12 mouse cellular contexts compared by ENCODE assay signal in the genomic region with DNA sequence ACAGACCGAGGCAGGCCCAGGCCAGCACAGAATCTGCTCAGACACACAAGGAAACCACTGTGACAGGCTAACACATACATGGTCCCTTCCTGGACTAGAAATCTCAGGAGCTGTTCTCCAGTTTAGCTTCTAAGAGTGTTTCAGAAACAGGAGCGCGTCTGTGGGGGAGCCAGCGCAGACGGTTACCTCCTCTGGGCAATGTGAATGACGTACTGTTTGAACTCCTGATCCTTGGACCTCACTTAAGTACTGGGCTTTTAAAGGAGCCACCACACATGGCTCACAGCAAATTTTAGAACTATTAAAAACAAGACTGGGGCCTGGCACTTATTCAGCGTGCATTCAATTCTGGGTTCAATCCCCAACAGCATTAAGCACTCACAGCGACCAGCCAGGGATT. TPM values are rescaled to one million over a fixed set of nuclear protein-coding genes. Genes with fewer than 3 reads are reported as not detected.
DNase-seq lines count a peak whose midpoint lies in the region; ATAC-seq lines count a peak whose summit lies in the region.
"Had no signal": no experiment of that assay in that cellular context is flagged by ENCODE, and none has a peak within 500 bp of the region (broad histone marks: within the 10 kb centered on the region; RNA-seq: fewer than 3 reads in every experiment).

No protein-coding gene starts in this region.

- no peak for DNase-seq in liver, embryonic 11.5 days (ENCODE audit: low spot score)
- no peak for DNase-seq in forebrain, embryonic 14.5 days (ENCODE audit: low spot score)
- DNase-seq in kidney, adult 8-10 months: peak; percentile 37 to 42
- DNase-seq in gastrocnemius, adult 8-10 months (ENCODE audit: low spot score in 2 of 2): no peak
- DNase-seq in frontal cortex, adult 2 months (ENCODE audit: extremely low spot score in 1 of 2, low spot score in 1 of 2): no peak
- DNase-seq: cerebellum, adult 11-12 months; left cerebral cortex, postnatal 4 days; thymus, postnatal 14 days had no signal

- no peak for ATAC-seq in liver, embryonic 12.5 days
- ATAC-seq in liver, embryonic 11.5 days (replicated peaks; ENCODE audit: low FRiP score): no peak
- no peak for ATAC-seq in forebrain, embryonic 14.5 days
- ATAC-seq in liver, embryonic 15.5 days (ENCODE audit: insufficient read depth): no peak
- ATAC-seq: inflammation-experienced regulatory T-cells, adult 6 months had no signal

- no peaks in the 10 kb centered on the region for H3K27me3 ChIP-seq in liver, embryonic 12.5 days (replicated peaks)
- no peaks in the 10 kb centered on the region for H3K27me3 ChIP-seq in liver, embryonic 11.5 days (replicated peaks; ENCODE audit: control insufficient read depth, insufficient read depth, low read length)
- no peaks in the 10 kb centered on the region for H3K27me3 ChIP-seq in forebrain, embryonic 14.5 days (replicated peaks; ENCODE audit: control insufficient read depth, insufficient read depth, low read length)
- no peaks in the 10 kb centered on the region for H3K27me3 ChIP-seq in liver, embryonic 15.5 days

- WGBS in liver, embryonic 12.5 days (ENCODE audit: insufficient replicate concordance): 78% methylated on average over 8 of the region's 8 CpGs
- 69% methylated on average over 8 of the region's 8 CpGs for WGBS in liver, embryonic 11.5 days
- WGBS in forebrain, embryonic 14.5 days: 59% methylated on average over 8 of the region's 8 CpGs
- WGBS in liver, embryonic 15.5 days (ENCODE audit: insufficient replicate concordance): 80% methylated on average over 8 of the region's 8 CpGs

- peaks cover 50% of the 10 kb centered on the region for H3K36me3 ChIP-seq in liver, embryonic 12.5 days
- peaks cover 16% of the 10 kb centered on the region; the same call in 1 of the 2 replicates for H3K36me3 ChIP-seq in liver, embryonic 11.5 days (ENCODE audit: control insufficient read depth, insufficient read depth, low read length)
- peaks cover 21% of the 10 kb centered on the region for H3K36me3 ChIP-seq in forebrain, embryonic 14.5 days (ENCODE audit: control insufficient read depth, insufficient read depth, low read length)
- H3K36me3 ChIP-seq in liver, embryonic 15.5 days (replicated peaks): peaks cover 43% of the 10 kb centered on the region

- H3K9ac ChIP-seq in liver, embryonic 12.5 days: no peak overlapping the region
- no peak overlapping the region for H3K9ac ChIP-seq in liver, embryonic 11.5 days (ENCODE audit: low read depth, low read length)
- peak overlapping the region; percentile 45; the same call in 1 of the 2 replicates for H3K9ac ChIP-seq in forebrain, embryonic 14.5 days (ENCODE audit: low read length)
- H3K9ac ChIP-seq in liver, embryonic 15.5 days: no peak overlapping the region

- no peak overlapping the region for H3K4me3 ChIP-seq in liver, embryonic 12.5 days
- no peak overlapping the region for H3K4me3 ChIP-seq in liver, embryonic 11.5 days (ENCODE audit: low read depth, low read length)
- no peak overlapping the region for H3K4me3 ChIP-seq in forebrain, embryonic 14.5 days (ENCODE audit: low read depth, low read length)
- H3K4me3 ChIP-seq in liver, embryonic 15.5 days (replicated peaks): 0 out of 2 replicates have a peak overlapping the region, but pooled peaks have one; percentile 3

- H3K9me3 ChIP-seq in liver, embryonic 12.5 days (replicated peaks): no peaks in the 10 kb centered on the region
- no peaks in the 10 kb centered on the region for H3K9me3 ChIP-seq in liver, embryonic 11.5 days (ENCODE audit: control insufficient read depth, low read length)
- H3K9me3 ChIP-seq in forebrain, embryonic 14.5 days (replicated peaks; ENCODE audit: control insufficient read depth, low read length): no peaks in the 10 kb centered on the region
- no peaks in the 10 kb centered on the region for H3K9me3 ChIP-seq in liver, embryonic 15.5 days (replicated peaks)

- H3K4me1 ChIP-seq in liver, embryonic 12.5 days: peaks cover 60% of the 10 kb centered on the region
- H3K4me1 ChIP-seq in liver, embryonic 11.5 days (replicated peaks; ENCODE audit: control insufficient read depth, insufficient read depth, low read length): peaks cover 38% of the 10 kb centered on the region
- H3K4me1 ChIP-seq in forebrain, embryonic 14.5 days (ENCODE audit: control insufficient read depth, insufficient read depth, low read length): peaks cover 18% of the 10 kb centered on the region; the same call in 1 of the 2 replicates
- peaks cover 64% of the 10 kb centered on the region for H3K4me1 ChIP-seq in liver, embryonic 15.5 days (replicated peaks)

- H3K4me2 ChIP-seq in liver, embryonic 12.5 days: peak overlapping the region; percentile 21; the same call in 1 of the 2 replicates
- H3K4me2 ChIP-seq in liver, embryonic 11.5 days: no peak overlapping the region
- H3K4me2 ChIP-seq in forebrain, embryonic 14.5 days (ENCODE audit: low read length): peak overlapping the region; percentile 20; the same call in 1 of the 2 replicates
- H3K4me2 ChIP-seq in liver, embryonic 15.5 days: peak overlapping the region; percentile 20

- no peak overlapping the region for H3K27ac ChIP-seq in liver, embryonic 12.5 days
- H3K27ac ChIP-seq in liver, embryonic 11.5 days (ENCODE audit: low read depth, low read length): no peak overlapping the region
- peak overlapping the region; percentile 14; the same call in 1 of the 2 replicates for H3K27ac ChIP-seq in forebrain, embryonic 14.5 days (ENCODE audit: low read depth, low read length)
- no peak overlapping the region for H3K27ac ChIP-seq in liver, embryonic 15.5 days (replicated peaks)

RNA-seq across cellular contexts. Expression of a gene that starts 3.1 kb away (rescaled TPM):
- polyA plus RNA-seq in liver, embryonic 12.5 days (2016; fragmentation: Nextera tagmentation; extraction: Ambion mirVana): 27.0 and 27.4 TPM in 2 replicates
- polyA plus RNA-seq in liver, embryonic 11.5 days (2014; fragmentation: Nextera tagmentation; extraction: Ambion mirVana): 12.6 and 14.0 TPM in 2 replicates
- polyA plus RNA-seq in forebrain, embryonic 14.5 days (2014; fragmentation: Nextera tagmentation; extraction: Ambion mirVana): 3.5 and 5.0 TPM in 2 replicates
- polyA plus RNA-seq in liver, embryonic 15.5 days (2015; fragmentation: Nextera tagmentation; extraction: Ambion mirVana): 19.2 and 23.9 TPM in 2 replicates
- total RNA-seq in gastrocnemius, adult 8-10 months (2022): under 1 TPM in 3 of 4 experiments, not detected in 1; 0.13 to 0.34 (median 0.27) TPM
- 10.9 and 11.7 TPM in 2 replicates for polyA plus RNA-seq in frontal cortex, adult 2 months (2012; rRNA removed)

RNA-seq across cellular contexts. Expression of a gene that starts 8.0 kb away (rescaled TPM):
- 1.0 and 1.3 TPM in 2 replicates for polyA plus RNA-seq in liver, embryonic 12.5 days (2016; fragmentation: Nextera tagmentation; extraction: Ambion mirVana)
- polyA plus RNA-seq in liver, embryonic 11.5 days (2014; fragmentation: Nextera tagmentation; extraction: Ambion mirVana): 1.9 and 2.4 TPM in 2 replicates
- 19.8 and 23.6 TPM in 2 replicates for polyA plus RNA-seq in forebrain, embryonic 14.5 days (2014; fragmentation: Nextera tagmentation; extraction: Ambion mirVana)
- 0.40 and 0.71 TPM in 2 replicates for polyA plus RNA-seq in liver, embryonic 15.5 days (2015; fragmentation: Nextera tagmentation; extraction: Ambion mirVana)
- total RNA-seq in gastrocnemius, adult 8-10 months (2022): under 1 TPM; 0.29 to 0.48 (median 0.36) TPM
- polyA plus RNA-seq in frontal cortex, adult 2 months (2012; rRNA removed): 122 and 145 TPM in 2 replicates

RNA-seq across cellular contexts. Expression of a gene that starts 15.1 kb away (rescaled TPM):
- polyA plus RNA-seq in liver, embryonic 12.5 days (2016; fragmentation: Nextera tagmentation; extraction: Ambion mirVana): 0.29 TPM in 1 of 2 replicates, not detected in the other
- 0.25 TPM in 1 of 2 replicates, not detected in the other for polyA plus RNA-seq in liver, embryonic 11.5 days (2014; fragmentation: Nextera tagmentation; extraction: Ambion mirVana)
- 0.15 and 0.19 TPM in 2 replicates for polyA plus RNA-seq in forebrain, embryonic 14.5 days (2014; fragmentation: Nextera tagmentation; extraction: Ambion mirVana)
- polyA plus RNA-seq in liver, embryonic 15.5 days (2015; fragmentation: Nextera tagmentation; extraction: Ambion mirVana): 0.07 TPM in 1 of 2 replicates, not detected in the other
- under 1 TPM in 1 of 4 experiments, not detected in 3; 0.17 TPM for total RNA-seq in gastrocnemius, adult 8-10 months (2022)
- polyA plus RNA-seq in frontal cortex, adult 2 months (2012; rRNA removed): 0.08 TPM in 1 of 2 replicates, not detected in the other
- total RNA-seq: granulocyte monocyte progenitor cell, adult 5-6 weeks had no signal
- polyA plus RNA-seq: inflammation-experienced regulatory T-cells, adult 6 months had no signal

RNA-seq across cellular contexts. Expression of a gene that starts 19.8 kb away (rescaled TPM):
- polyA plus RNA-seq in liver, embryonic 12.5 days (2016; fragmentation: Nextera tagmentation; extraction: Ambion mirVana): 1.5 and 1.6 TPM in 2 replicates
- 1.0 and 1.8 TPM in 2 replicates for polyA plus RNA-seq in liver, embryonic 11.5 days (2014; fragmentation: Nextera tagmentation; extraction: Ambion mirVana)
- 1.2 TPM in 2 replicates for polyA plus RNA-seq in forebrain, embryonic 14.5 days (2014; fragmentation: Nextera tagmentation; extraction: Ambion mirVana)
- polyA plus RNA-seq in liver, embryonic 15.5 days (2015; fragmentation: Nextera tagmentation; extraction: Ambion mirVana): 1.0 and 1.9 TPM in 2 replicates
- total RNA-seq in gastrocnemius, adult 8-10 months (2022): not detected
- polyA plus RNA-seq in frontal cortex, adult 2 months (2012; rRNA removed): 0.76 and 0.84 TPM in 2 replicates
- total RNA-seq: granulocyte monocyte progenitor cell, adult 5-6 weeks had no signal
- polyA plus RNA-seq: inflammation-experienced regulatory T-cells, adult 6 months had no signal

RNA-seq across cellular contexts. Expression of a gene that starts 36.9 kb away (rescaled TPM):
- 24.5 and 26.1 TPM in 2 replicates for polyA plus RNA-seq in liver, embryonic 12.5 days (2016; fragmentation: Nextera tagmentation; extraction: Ambion mirVana)
- 25.2 and 25.6 TPM in 2 replicates for polyA plus RNA-seq in liver, embryonic 11.5 days (2014; fragmentation: Nextera tagmentation; extraction: Ambion mirVana)
- polyA plus RNA-seq in forebrain, embryonic 14.5 days (2014; fragmentation: Nextera tagmentation; extraction: Ambion mirVana): 14.8 and 15.2 TPM in 2 replicates
- polyA plus RNA-seq in liver, embryonic 15.5 days (2015; fragmentation: Nextera tagmentation; extraction: Ambion mirVana): 34.6 and 43.9 TPM in 2 replicates
- total RNA-seq in gastrocnemius, adult 8-10 months (2022): 10 to 100 TPM; 10.1 to 13.4 (median 12.2) TPM
- 18.6 and 20.7 TPM in 2 replicates for polyA plus RNA-seq in frontal cortex, adult 2 months (2012; rRNA removed)

Comparison
In these comparisons a context has a peak if more than half of its experiments do, and no peak if none do; other contexts are left out.
1. DNase-seq: peak in kidney, adult 8-10 months (2 of 2); none in liver, embryonic 11.5 days (single experiment), forebrain, embryonic 14.5 days (single experiment), gastrocnemius, adult 8-10 months (0 of 2) and frontal cortex, adult 2 months (0 of 2).